ENCODE assay signal across 9 mouse cellular contexts in genomic region chr2:30266392-30266941, GRCm38 (mm10). TPM values are rescaled to one million over a fixed set of nuclear protein-coding genes. Genes with fewer than 3 reads are reported as not detected.
A peak's percentile ranks its signal among the peaks of the same experiment; 100 is the strongest.
DNase-seq lines count a peak whose midpoint lies in the region; ATAC-seq lines count a peak whose summit lies in the region.
"Had no signal": no experiment of that assay in that cellular context is flagged by ENCODE, and none has a peak within 500 bp of the region (broad histone marks: within the 10 kb centered on the region; RNA-seq: fewer than 3 reads in every experiment).

No protein-coding gene starts in this region.

- peaks cover 35% of the 10 kb centered on the region for H3K4me1 ChIP-seq in forebrain, embryonic 16.5 days (replicated peaks; ENCODE audit: control insufficient read depth, insufficient read depth, low read length)
- peaks cover 29% of the 10 kb centered on the region for H3K4me1 ChIP-seq in hindbrain, embryonic 12.5 days
- H3K4me1 ChIP-seq in limb, embryonic 15.5 days = peaks cover 52% of the 10 kb centered on the region
- 0 out of 2 replicates have a peak, but pooled peaks cover 2% of the 10 kb centered on the region for H3K4me1 ChIP-seq in midbrain, embryonic 16.5 days (ENCODE audit: control insufficient read depth, insufficient read depth, low read length)

- no peaks in the 10 kb centered on the region for H3K9me3 ChIP-seq in forebrain, embryonic 16.5 days (ENCODE audit: control insufficient read depth, low read length)
- H3K9me3 ChIP-seq in hindbrain, embryonic 12.5 days (replicated peaks) = no peaks in the 10 kb centered on the region
- H3K9me3 ChIP-seq in limb, embryonic 15.5 days = no peaks in the 10 kb centered on the region
- H3K9me3 ChIP-seq in midbrain, embryonic 16.5 days (replicated peaks; ENCODE audit: control insufficient read depth, low read length, poor library complexity, severe bottlenecking) = no peaks in the 10 kb centered on the region

- WGBS in forebrain, embryonic 16.5 days = 10% methylated on average over 4 of the region's 4 CpGs
- 27% methylated on average over 4 of the region's 4 CpGs for WGBS in hindbrain, embryonic 12.5 days
- 7% methylated on average over 4 of the region's 4 CpGs for WGBS in limb, embryonic 15.5 days
- WGBS in midbrain, embryonic 16.5 days = 14% methylated on average over 4 of the region's 4 CpGs

- DNase-seq in cerebellum, adult 18-20 months = peak; percentile 53
- no peak for DNase-seq in cerebellum, adult 11 months
- DNase-seq in adrenal gland, postnatal 14 days = peak; percentile 85
- no peak for DNase-seq in thymus, postnatal 25 days

- H3K4me2 ChIP-seq in forebrain, embryonic 16.5 days (ENCODE audit: low read length) = no peak overlapping the region
- no peak overlapping the region for H3K4me2 ChIP-seq in hindbrain, embryonic 12.5 days (replicated peaks)
- H3K4me2 ChIP-seq in limb, embryonic 15.5 days = peak overlapping the region; percentile 7; the same call in 1 of the 2 replicates
- H3K4me2 ChIP-seq in midbrain, embryonic 16.5 days (ENCODE audit: low read length) = no peak overlapping the region; the same call in 1 of the 2 replicates

- H3K9ac ChIP-seq in forebrain, embryonic 16.5 days (replicated peaks; ENCODE audit: low read depth, low read length) = no peak overlapping the region
- peak overlapping the region; percentile 13; the same call in 1 of the 2 replicates for H3K9ac ChIP-seq in hindbrain, embryonic 12.5 days
- no peak overlapping the region for H3K9ac ChIP-seq in limb, embryonic 15.5 days
- H3K9ac ChIP-seq in midbrain, embryonic 16.5 days (ENCODE audit: low read depth, low read length) = no peak overlapping the region

- peaks cover 6% of the 10 kb centered on the region for H3K36me3 ChIP-seq in forebrain, embryonic 16.5 days (ENCODE audit: control insufficient read depth, insufficient read depth)
- H3K36me3 ChIP-seq in hindbrain, embryonic 12.5 days = peaks cover 31% of the 10 kb centered on the region
- peaks cover 30% of the 10 kb centered on the region for H3K36me3 ChIP-seq in limb, embryonic 15.5 days
- H3K36me3 ChIP-seq in midbrain, embryonic 16.5 days (ENCODE audit: control insufficient read depth, insufficient read depth, low read length) = peaks cover 9% of the 10 kb centered on the region

- H3K4me3 ChIP-seq in forebrain, embryonic 16.5 days (replicated peaks; ENCODE audit: low read length) = no peak overlapping the region
- H3K4me3 ChIP-seq in hindbrain, embryonic 12.5 days = no peak overlapping the region
- H3K4me3 ChIP-seq in limb, embryonic 15.5 days = no peak overlapping the region
- no peak overlapping the region for H3K4me3 ChIP-seq in midbrain, embryonic 16.5 days (ENCODE audit: low read depth, low read length)

- ATAC-seq in forebrain, embryonic 16.5 days = no peak
- ATAC-seq in hindbrain, embryonic 12.5 days (ENCODE audit: low FRiP score) = no peak
- 0 out of 2 replicates have a peak, but pooled peaks have one; percentile 32 for ATAC-seq in limb, embryonic 15.5 days (ENCODE audit: insufficient number of reproducible peaks, low FRiP score, low TSS enrichment, low read depth)
- ATAC-seq in midbrain, embryonic 16.5 days = no peak

- H3K27me3 ChIP-seq in forebrain, embryonic 16.5 days (replicated peaks; ENCODE audit: control insufficient read depth, insufficient read depth, low read length) = no peaks in the 10 kb centered on the region
- no peaks in the 10 kb centered on the region; the same call in 1 of the 2 replicates for H3K27me3 ChIP-seq in hindbrain, embryonic 12.5 days
- H3K27me3 ChIP-seq in limb, embryonic 15.5 days = no peaks in the 10 kb centered on the region
- H3K27me3 ChIP-seq in midbrain, embryonic 16.5 days (ENCODE audit: control insufficient read depth, insufficient read depth, low read depth, low read length) = no peaks in the 10 kb centered on the region

- peak overlapping the region; percentile 56 for H3K27ac ChIP-seq in forebrain, embryonic 16.5 days (ENCODE audit: low read length)
- H3K27ac ChIP-seq in hindbrain, embryonic 12.5 days = peak overlapping the region; percentile 66
- H3K27ac ChIP-seq in limb, embryonic 15.5 days = peak overlapping the region; percentile 89
- H3K27ac ChIP-seq in midbrain, embryonic 16.5 days (ENCODE audit: low read length) = peak overlapping the region; percentile 61

RNA-seq across cellular contexts. Expression of gene Phyhd1, which starts 0.5 kb away (rescaled TPM):
- total RNA-seq in adrenal gland, postnatal 14 days (2021) = 19.8 and 20.4 TPM in 2 replicates
- polyA plus RNA-seq in forebrain, embryonic 16.5 days (2015; fragmentation: Nextera tagmentation; extraction: Ambion mirVana) = 9.4 and 9.5 TPM in 2 replicates
- 5.0 and 5.6 TPM in 2 replicates for polyA plus RNA-seq in hindbrain, embryonic 12.5 days (2016; fragmentation: Nextera tagmentation; extraction: Ambion mirVana)
- polyA plus RNA-seq in limb, embryonic 15.5 days (2015; fragmentation: Nextera tagmentation; extraction: Ambion mirVana) = 5.9 and 6.8 TPM in 2 replicates
- polyA plus RNA-seq in midbrain, embryonic 16.5 days (2015; fragmentation: Nextera tagmentation; extraction: Ambion mirVana) = 6.1 and 7.2 TPM in 2 replicates

RNA-seq across cellular contexts. Expression of gene Gm28038, which starts 14.4 kb away (rescaled TPM):
- not detected in 2 replicates for total RNA-seq in adrenal gland, postnatal 14 days (2021)
- polyA plus RNA-seq in forebrain, embryonic 16.5 days (2015; fragmentation: Nextera tagmentation; extraction: Ambion mirVana) = not detected in 2 replicates
- not detected in 2 replicates for polyA plus RNA-seq in hindbrain, embryonic 12.5 days (2016; fragmentation: Nextera tagmentation; extraction: Ambion mirVana)
- polyA plus RNA-seq in limb, embryonic 15.5 days (2015; fragmentation: Nextera tagmentation; extraction: Ambion mirVana) = not detected in 2 replicates
- not detected in 2 replicates for polyA plus RNA-seq in midbrain, embryonic 16.5 days (2015; fragmentation: Nextera tagmentation; extraction: Ambion mirVana)
- total RNA-seq: left cerebral cortex, postnatal 36 days had no signal

RNA-seq across cellular contexts. Expression of gene Dolk, which starts 19.7 kb away (rescaled TPM):
- total RNA-seq in adrenal gland, postnatal 14 days (2021) = 46.2 and 48.1 TPM in 2 replicates
- polyA plus RNA-seq in forebrain, embryonic 16.5 days (2015; fragmentation: Nextera tagmentation; extraction: Ambion mirVana) = 30.2 and 35.9 TPM in 2 replicates
- 25.5 and 26.2 TPM in 2 replicates for polyA plus RNA-seq in hindbrain, embryonic 12.5 days (2016; fragmentation: Nextera tagmentation; extraction: Ambion mirVana)
- polyA plus RNA-seq in limb, embryonic 15.5 days (2015; fragmentation: Nextera tagmentation; extraction: Ambion mirVana) = 31.5 and 33.4 TPM in 2 replicates
- 38.0 and 40.9 TPM in 2 replicates for polyA plus RNA-seq in midbrain, embryonic 16.5 days (2015; fragmentation: Nextera tagmentation; extraction: Ambion mirVana)

RNA-seq across cellular contexts. Expression of gene Nup188, which starts 19.7 kb away (rescaled TPM):
- 38.2 and 40.5 TPM in 2 replicates for total RNA-seq in adrenal gland, postnatal 14 days (2021)
- 25.3 and 26.2 TPM in 2 replicates for polyA plus RNA-seq in forebrain, embryonic 16.5 days (2015; fragmentation: Nextera tagmentation; extraction: Ambion mirVana)
- 33.9 and 36.6 TPM in 2 replicates for polyA plus RNA-seq in hindbrain, embryonic 12.5 days (2016; fragmentation: Nextera tagmentation; extraction: Ambion mirVana)
- polyA plus RNA-seq in limb, embryonic 15.5 days (2015; fragmentation: Nextera tagmentation; extraction: Ambion mirVana) = 28.2 and 32.4 TPM in 2 replicates
- polyA plus RNA-seq in midbrain, embryonic 16.5 days (2015; fragmentation: Nextera tagmentation; extraction: Ambion mirVana) = 18.9 and 19.6 TPM in 2 replicates

RNA-seq across cellular contexts. Expression of gene Gm28035, which starts 26.1 kb away (rescaled TPM):
- total RNA-seq in adrenal gland, postnatal 14 days (2021) = 0.63 and 1.7 TPM in 2 replicates
- polyA plus RNA-seq in forebrain, embryonic 16.5 days (2015; fragmentation: Nextera tagmentation; extraction: Ambion mirVana) = 0.46 and 0.58 TPM in 2 replicates
- 0.30 and 0.36 TPM in 2 replicates for polyA plus RNA-seq in hindbrain, embryonic 12.5 days (2016; fragmentation: Nextera tagmentation; extraction: Ambion mirVana)
- 0.10 and 0.11 TPM in 2 replicates for polyA plus RNA-seq in limb, embryonic 15.5 days (2015; fragmentation: Nextera tagmentation; extraction: Ambion mirVana)
- 0.26 and 0.27 TPM in 2 replicates for polyA plus RNA-seq in midbrain, embryonic 16.5 days (2015; fragmentation: Nextera tagmentation; extraction: Ambion mirVana)

Comparison
In these comparisons a context has a peak if more than half of its experiments do, and no peak if none do; other contexts are left out.
1. DNase-seq: peak in cerebellum, adult 18-20 months (2 of 2) and adrenal gland, postnatal 14 days (single experiment); none in cerebellum, adult 11 months (single experiment) and thymus, postnatal 25 days (single experiment).
2. Peak in every context shown above with its lines, with median percentiles within 50 percentile points of each other: H3K27ac ChIP-seq.